Mouse (Mus musculus) heart, adult 18-20 months (tissue): ENCODE measurements around the gene Trim3. TPM values are rescaled to one million over a fixed set of nuclear protein-coding genes. Genes with fewer than 3 reads are reported as not detected.

ENCODE experiments used
- DNase-seq, 2 experiments: peaks; one replicate each; pipeline ENCODE4 v3.0.0; 2021 to 2022; ENCODE audit warnings: mixed read lengths in 1 of 2
- total RNA-seq, 2 experiments: library from RNA; stranded (reverse); gene quantifications; 2 replicates each; pipeline ENCODE4 v1.2.3; 2021

Gene Trim3
- total RNA-seq, 2 experiments from 2014 or later, result 20.7 to 21.3 TPM

GRCm38 (mm10) chr7:105611767-105612166 is 21.6 kb downstream of the Trim3 start:
- DNase-seq, result no peak

- DNase-seq, result no peak
Measured at GRCm38 (mm10) chr7:105608467-105608866, 24.9 kb downstream of the Trim3 start.

- DNase-seq, result peak; percentile 75 to 87
Measured at GRCm38 (mm10) chr7:105602860-105603623, 30.3 kb downstream of the Trim3 start.

GRCm38 (mm10) chr7:105590097-105590496 is 43.3 kb downstream of the Trim3 start:
- no peak for DNase-seq

DNA sequence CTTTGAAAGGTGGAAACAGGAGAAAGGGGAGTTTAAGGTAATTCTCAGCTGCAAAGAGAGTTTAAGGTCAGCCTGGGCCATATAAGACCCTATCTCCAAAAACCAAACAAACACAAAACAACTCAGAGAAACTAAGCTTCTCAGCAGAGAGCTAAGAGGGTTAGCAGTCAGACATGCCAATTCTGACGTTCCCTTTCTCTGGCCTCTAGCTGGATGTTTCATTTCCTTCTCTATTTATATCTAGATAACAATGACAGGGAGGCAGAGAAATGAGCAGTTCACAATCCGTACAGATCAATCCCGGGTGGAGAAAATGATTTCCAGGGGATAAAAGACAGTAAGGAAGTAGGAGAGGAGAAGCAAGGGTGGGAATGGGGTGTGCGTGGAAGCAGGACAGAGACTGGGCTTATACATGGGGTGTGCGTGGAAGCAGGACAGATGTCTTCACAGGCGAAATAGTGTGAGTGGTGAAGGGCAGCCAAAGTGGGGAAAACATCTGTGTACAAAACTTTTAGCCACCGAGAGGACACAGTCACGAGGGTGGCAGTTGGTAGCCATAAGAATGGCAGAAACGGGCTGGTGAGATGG is 45.0 kb downstream of the Trim3 start:
- DNase-seq, result no peak

GRCm38 (mm10) chr7:105581959-105582358 is 51.4 kb downstream of the Trim3 start:
- DNase-seq, result no peak

GRCm38 (mm10) chr7:105581094-105581703 is 52.2 kb downstream of the Trim3 start, which contains the start of gene Apbb1:
TSS of gene Apbb1 (minus strand) at chr7:105581653.
- peak; percentile 85 for DNase-seq

- peak; percentile 18 to 42 for DNase-seq
Measured at GRCm38 (mm10) chr7:105580627-105581089, 52.7 kb downstream of the Trim3 start.

DNA sequence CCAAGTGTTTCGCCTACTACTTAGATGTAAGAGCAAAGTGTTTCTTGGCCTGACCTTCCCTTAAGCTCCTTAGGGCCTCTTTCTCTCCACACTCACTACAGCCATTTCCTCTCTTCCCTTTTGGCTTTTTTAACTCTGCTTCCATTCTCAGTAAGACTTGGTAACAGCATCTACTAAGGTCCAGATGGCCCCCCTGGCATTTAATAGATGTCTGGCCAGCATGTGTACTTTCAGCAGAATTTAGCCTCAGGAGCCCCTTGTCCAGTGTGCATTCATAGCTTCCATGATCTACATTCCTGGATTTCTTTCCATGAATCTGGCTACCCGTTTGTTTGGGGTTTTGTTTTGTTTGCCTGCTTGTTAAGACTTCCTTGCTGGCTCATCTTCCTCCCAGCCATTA is 54.9 kb downstream of the Trim3 start:
- no peak for DNase-seq

- DNase-seq, result no peak
Measured at GRCm38 (mm10) chr7:105577377-105577871, 55.9 kb downstream of the Trim3 start.

GRCm38 (mm10) chr7:105576166-105576748 is 57.1 kb downstream of the Trim3 start:
- DNase-seq, result no peak

DNA sequence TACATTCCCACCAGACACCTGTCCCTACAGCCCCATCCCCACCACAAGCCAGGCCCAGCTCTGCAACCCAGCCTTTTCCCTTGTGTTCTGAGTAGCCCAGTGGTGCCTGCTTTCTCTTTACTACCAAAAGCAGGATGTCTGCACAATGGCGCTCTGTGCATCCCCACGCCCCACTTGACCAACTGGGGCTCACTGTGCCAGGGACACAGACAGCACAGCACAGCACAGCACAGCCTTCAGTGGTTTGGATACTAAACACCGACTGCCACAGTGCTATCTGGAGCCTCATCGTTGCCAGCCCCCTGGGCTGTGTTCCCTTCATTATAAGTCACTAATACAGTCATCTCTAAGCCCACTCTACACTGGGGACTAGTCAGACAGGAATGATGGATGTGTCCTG is 58.8 kb downstream of the Trim3 start:
- no peak for DNase-seq

DNA sequence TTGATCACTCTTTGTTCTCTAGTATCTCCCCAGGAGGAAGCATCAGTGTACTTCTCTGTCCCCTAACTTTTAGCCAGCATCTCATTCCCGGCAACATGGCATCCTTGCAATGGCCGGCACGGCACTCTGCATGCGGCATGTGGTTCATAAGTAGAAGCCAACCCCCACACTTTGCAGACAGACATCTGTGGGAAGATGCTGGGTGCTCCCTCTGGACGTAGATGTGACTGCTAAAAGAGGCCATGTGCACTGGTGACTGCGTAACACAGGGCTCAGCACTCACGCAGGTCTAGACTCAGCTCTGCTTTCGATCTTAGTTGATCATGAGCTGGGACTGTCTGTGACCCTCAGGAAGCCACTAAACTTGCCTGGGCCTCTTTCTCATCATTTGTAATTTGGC is 60.4 kb downstream of the Trim3 start:
- no peak for DNase-seq

DNA sequence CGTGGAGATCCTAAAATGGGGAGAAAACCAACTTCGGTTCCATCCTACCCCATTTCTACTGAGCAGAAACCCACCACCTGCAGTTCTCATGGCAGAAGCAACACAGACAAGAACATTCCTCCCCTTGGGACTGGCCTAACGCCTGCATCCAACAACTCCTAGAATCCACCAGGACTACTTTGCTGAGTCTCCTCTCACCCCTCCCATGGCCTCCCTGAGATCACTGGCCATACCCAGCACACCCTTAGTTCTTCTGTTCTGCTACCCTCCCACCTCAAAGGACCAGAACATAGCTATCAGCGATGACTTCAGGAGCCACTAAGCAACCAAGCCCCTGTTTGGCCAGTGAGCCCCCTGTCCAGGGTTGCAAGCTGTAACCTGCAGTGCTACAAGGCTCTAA is 62.6 kb downstream of the Trim3 start:
- DNase-seq, result no peak

GRCm38 (mm10) chr7:105569512-105570496 is 63.6 kb downstream of the Trim3 start:
- no peak for DNase-seq

DNA sequence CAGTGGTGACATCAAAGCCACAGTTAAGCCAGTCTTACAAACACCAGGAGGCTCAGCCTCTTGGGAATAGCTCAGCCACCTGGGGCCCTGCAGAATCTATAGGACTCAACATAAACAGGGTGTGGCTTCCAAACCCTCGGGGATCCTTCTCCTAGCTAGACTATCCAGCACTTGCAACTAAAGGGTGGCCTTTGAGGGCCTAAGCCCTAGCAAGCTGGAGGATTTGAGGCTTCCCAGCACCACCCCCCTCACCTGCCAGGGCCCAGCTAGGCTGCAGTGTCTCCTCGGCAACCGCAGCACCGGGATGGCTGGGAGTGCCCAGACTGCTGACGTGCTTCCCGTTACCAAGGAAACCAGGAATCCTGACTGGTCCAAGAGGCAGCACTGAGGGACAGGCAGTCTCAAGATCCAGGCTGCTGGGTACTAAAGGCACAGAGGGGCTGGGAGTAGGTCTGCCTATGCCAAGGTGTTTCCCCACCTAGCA is 64.3 kb downstream of the Trim3 start:
- DNase-seq, result peak in 1 of 2 experiments; percentile 23

GRCm38 (mm10) chr7:105568583-105568982 is 64.8 kb downstream of the Trim3 start:
- DNase-seq, result no peak

GRCm38 (mm10) chr7:105565071-105565836 is 68.1 kb downstream of the Trim3 start:
- DNase-seq, result peak; percentile 74 to 85

DNA sequence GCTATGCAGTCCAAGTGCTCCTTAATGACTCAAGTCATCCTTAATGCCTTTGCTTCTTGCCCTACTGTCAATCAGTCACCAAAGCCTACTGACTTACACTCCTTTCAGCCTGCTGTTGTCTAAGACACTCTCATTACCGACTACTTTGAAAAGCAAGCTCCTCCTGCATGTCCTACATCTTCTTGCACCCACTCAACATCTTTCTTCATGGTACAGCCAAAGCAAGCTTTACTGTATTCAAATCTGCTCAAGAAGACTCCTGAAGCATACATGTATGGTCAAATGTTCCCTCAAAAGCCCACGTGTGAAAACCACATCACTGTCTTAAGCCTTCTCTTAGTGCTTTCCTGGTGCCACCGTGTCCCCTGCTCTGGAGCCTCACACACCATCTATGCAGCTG is 70.0 kb downstream of the Trim3 start:
- DNase-seq, result no peak

DNA sequence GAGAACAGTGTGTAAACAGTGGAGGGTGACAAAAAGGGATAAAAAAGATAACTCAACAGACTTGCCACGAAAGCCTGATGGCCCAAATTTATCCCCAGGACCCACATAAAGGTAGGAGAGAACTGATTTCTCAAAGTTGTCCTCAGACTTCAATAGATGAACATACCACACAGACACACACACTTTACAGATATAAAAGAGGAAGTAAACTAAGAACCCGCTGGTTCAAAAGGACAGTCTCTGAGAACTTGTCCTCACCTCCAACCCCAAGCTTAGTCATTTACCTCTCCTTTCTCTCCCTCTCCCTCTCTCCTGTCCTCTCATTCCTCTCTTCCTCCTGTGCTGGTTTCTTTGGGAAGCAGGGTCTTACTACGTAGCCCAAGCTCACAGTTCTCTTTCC is 71.1 kb downstream of the Trim3 start:
- no peak for DNase-seq
